Mouse (Mus musculus) fibroblast of lung, adult 2 months (primary cell): ENCODE results near the gene Ttyh1.

Source experiments
- DNase-seq: peaks from one replicate; pipeline ENCODE4 v3.0.0-alpha.2; 2011; ENCODE audit warnings: low read depth

Gene Ttyh1

GRCm38 (mm10) chr7:4123732-4124131 is 4.5 kb downstream of the Ttyh1 start:
- peak; percentile 67 for DNase-seq

- DNase-seq, result peak; percentile 67
Measured at GRCm38 (mm10) chr7:4124315-4124759, 5.1 kb downstream of the Ttyh1 start.

GRCm38 (mm10) chr7:4124856-4125255 is 5.6 kb downstream of the Ttyh1 start:
- no peak for DNase-seq

- no peak for DNase-seq
Measured at GRCm38 (mm10) chr7:4125306-4125705, 6.1 kb downstream of the Ttyh1 start.

GRCm38 (mm10) chr7:4126992-4127785 is 8.0 kb downstream of the Ttyh1 start:
- no peak for DNase-seq

GRCm38 (mm10) chr7:4127894-4128293 is 8.7 kb downstream of the Ttyh1 start:
- no peak for DNase-seq

- DNase-seq, result no peak
Measured at GRCm38 (mm10) chr7:4128860-4129259, 9.7 kb downstream of the Ttyh1 start.

- DNase-seq, result no peak
Measured at GRCm38 (mm10) chr7:4130686-4131452, 11.7 kb downstream of the Ttyh1 start.

- no peak for DNase-seq
Measured at GRCm38 (mm10) chr7:4131964-4132363, 12.8 kb downstream of the Ttyh1 start.

GRCm38 (mm10) chr7:4132581-4132980 is 13.4 kb downstream of the Ttyh1 start:
- no peak for DNase-seq

- no peak for DNase-seq
Measured at GRCm38 (mm10) chr7:4132998-4133397, 13.8 kb downstream of the Ttyh1 start.

- DNase-seq, result no peak
Measured at GRCm38 (mm10) chr7:4134911-4135310, 15.7 kb downstream of the Ttyh1 start.

GRCm38 (mm10) chr7:4136404-4136770 is 17.2 kb downstream of the Ttyh1 start:
- DNase-seq, result no peak

GRCm38 (mm10) chr7:4136771-4137531 is 17.7 kb downstream of the Ttyh1 start, which contains the start of gene Leng8:
Gene Leng8, plus strand, starts transcription at chr7:4137039.
- peak; percentile 98 for DNase-seq

- DNase-seq, result no peak
Measured at GRCm38 (mm10) chr7:4137746-4138145, 18.5 kb downstream of the Ttyh1 start.

- DNase-seq, result no peak
Measured at GRCm38 (mm10) chr7:4138181-4138580, 19.0 kb downstream of the Ttyh1 start.

- DNase-seq, result no peak
Measured at GRCm38 (mm10) chr7:4138671-4139070, 19.5 kb downstream of the Ttyh1 start.

GRCm38 (mm10) chr7:4139391-4139790 is 20.2 kb downstream of the Ttyh1 start:
- DNase-seq, result no peak

- DNase-seq, result no peak
Measured at GRCm38 (mm10) chr7:4141648-4142325, 22.6 kb downstream of the Ttyh1 start.

- no peak for DNase-seq
Measured at GRCm38 (mm10) chr7:4142796-4143445, 23.7 kb downstream of the Ttyh1 start.

GRCm38 (mm10) chr7:4143506-4143905 is 24.3 kb downstream of the Ttyh1 start:
- DNase-seq, result no peak
